Mouse (Mus musculus) hindbrain, embryonic 10.5 days (tissue): ENCODE measurements around the gene Sar1a. TPM values are rescaled to one million over a fixed set of nuclear protein-coding genes. Genes with fewer than 3 reads are reported as not detected.

Experiments
- polyA plus RNA-seq: library from polyadenylated mRNA; unstranded; fragments of >200 nt; fragmentation: Nextera tagmentation; extraction: Ambion mirVana; gene quantifications from 2 replicates; pipeline ENCODE4 v1.2.1, GENCODE M21; 2016

Sar1a gene
- polyA plus RNA-seq, 1 experiment from 2014 or later = 229 TPM

Other genes with a start within 250 kb of the Sar1a start
- gene Eif4ebp2, start 227.6 kb upstream of the Sar1a start, polyA plus RNA-seq = 76.8 and 86.0 TPM in 2 replicates
- gene Lrrc20, start 204.5 kb upstream of the Sar1a start, polyA plus RNA-seq = 9.8 and 13.5 TPM in 2 replicates
- gene Npffr1, start 84.8 kb upstream of the Sar1a start, polyA plus RNA-seq = 0.09 and 0.19 TPM in 2 replicates
- gene Ppa1, start 31.7 kb upstream of the Sar1a start, polyA plus RNA-seq = 293 and 337 TPM in 2 replicates
- gene Tysnd1, start 15.2 kb downstream of the Sar1a start, polyA plus RNA-seq = 28.3 and 35.7 TPM in 2 replicates
- 5.1 and 8.2 TPM in 2 replicates for gene Aifm2, start 35.0 kb downstream of the Sar1a start, polyA plus RNA-seq
- gene H2afy2, start 103.8 kb downstream of the Sar1a start, polyA plus RNA-seq = 297 and 325 TPM in 2 replicates